Mouse (Mus musculus) limb, embryonic 14.5 days (tissue): ENCODE data around the gene Skint4. TPM values are rescaled to one million over a fixed set of nuclear protein-coding genes. Genes with fewer than 3 reads are reported as not detected.

Experiments
- ATAC-seq: fragments of 200-750 bp; cut with Nextera tagmentation; 2 replicates; pipeline ENCODE4 v1.8.0; 2017; ENCODE audit warnings: low read depth, moderate number of reproducible peaks, moderate TSS enrichment; ENCODE audit not compliant: low FRiP score
- DNase-seq: peaks from one replicate; pipeline ENCODE4 v3.0.0-alpha.2; 2015; ENCODE audit warnings: low spot score
- H3K27ac ChIP-seq: fragments of 300-500 bp; sonication (generic); replicated peaks from 2 replicates; pipeline ENCODE4 v1.5.1; 2014; ENCODE audit warnings: low read depth, mild to moderate bottlenecking, low read length, moderate library complexity, mixed read lengths
- H3K27me3 ChIP-seq: fragments of 300-500 bp; sonication (generic); 2 replicates; pipeline ENCODE4 v1.6.1; 2014; ENCODE audit warnings: low read length, mixed read lengths; ENCODE audit not compliant: control insufficient read depth, insufficient read depth
- H3K36me3 ChIP-seq: fragments of 300-500 bp; sonication (generic); 2 replicates; pipeline ENCODE4 v1.6.1; 2014; ENCODE audit warnings: mild to moderate bottlenecking, low read length, moderate library complexity, mixed read lengths; ENCODE audit not compliant: control insufficient read depth, insufficient read depth
- H3K4me1 ChIP-seq: fragments of 300-500 bp; sonication (generic); 2 replicates; pipeline ENCODE4 v1.6.1; 2014; ENCODE audit warnings: antibody characterized with exemption, low read length, mixed read lengths; ENCODE audit not compliant: control insufficient read depth, insufficient read depth
- H3K4me2 ChIP-seq: fragments of 300-500 bp; sonication (generic); replicated peaks from 2 replicates; pipeline ENCODE4 v1.6.1; 2014; ENCODE audit warnings: low read depth, mild to moderate bottlenecking, low read length, moderate library complexity; ENCODE audit not compliant: severe bottlenecking
- H3K4me3 ChIP-seq: fragments of 300-500 bp; sonication (generic); replicated peaks from 2 replicates; pipeline ENCODE4 v1.5.1; 2014; ENCODE audit warnings: low read length
- H3K9ac ChIP-seq: fragments of 300-500 bp; sonication (generic); 2 replicates; pipeline ENCODE4 v1.6.1; 2014; ENCODE audit warnings: mild to moderate bottlenecking, low read depth, low read length, moderate library complexity; ENCODE audit not compliant: severe bottlenecking
- H3K9me3 ChIP-seq: fragments of 300-500 bp; sonication (generic); 2 replicates; pipeline ENCODE4 v1.6.1; 2016; ENCODE audit warnings: low read length; ENCODE audit not compliant: control insufficient read depth
- POLR2A ChIP-seq: fragments of 200-500 bp; IDR thresholded peaks from 2 replicates; pipeline ENCODE4 v1.8.0; 2012; ENCODE audit warnings: inconsistent platforms, mild to moderate bottlenecking, moderate library complexity, borderline replicate concordance; ENCODE audit not compliant: insufficient read depth, insufficient read length; ENCODE audit errors: extremely low read depth
- polyA plus RNA-seq, 2 experiments: library from polyadenylated mRNA; depleted of rRNA in 1 of 2; stranded (reverse) in 1 of 2; unstranded in 1 of 2; fragments of >200 nt; fragmentation: Nextera tagmentation in 1 of 2; extraction: Ambion mirVana in 1 of 2; gene quantifications; 2 replicates each; pipeline versions ENCODE4 v1.2.1 to v1.2.3; 2012 to 2014

Gene Skint4
- polyA plus RNA-seq (2012; rRNA removed): not detected in 2 replicates
- 0.08 TPM in 1 of 2 replicates, not detected in the other for polyA plus RNA-seq (2014; fragmentation: Nextera tagmentation; extraction: Ambion mirVana)

- Histone ChIP-seq H3K4me2 (no peak within 1 kb of the TSS), H3K27ac (no peak within 1 kb of the TSS), H3K27me3 (no peaks in the 10 kb centered on the region), H3K36me3 (no peaks in the 10 kb centered on the region), H3K9me3 (no peaks in the 10 kb centered on the region), H3K9ac (no peak within 1 kb of the TSS), H3K4me3 (no peak within 1 kb of the TSS), H3K4me1 (no peaks in the 10 kb centered on the region)
- ATAC-seq: no peak
- no peak for DNase-seq
- no peak for TF ChIP-seq POLR2A
Measured at GRCm38 (mm10) chr4:112071716-112072115, at the start of gene Skint4. Gene Skint4, plus strand, starts transcription at chr4:112072016.

Other genes starting within 250 kb of the Skint4 start
- 0.72 and 0.90 TPM in 2 replicates for gene Slc5a9, start 169.1 kb upstream of the Skint4 start, polyA plus RNA-seq (2012; rRNA removed)
- gene Slc5a9, start 169.1 kb upstream of the Skint4 start, polyA plus RNA-seq (2014; fragmentation: Nextera tagmentation; extraction: Ambion mirVana): 0.54 and 1.5 TPM in 2 replicates
- gene Skint8, start 152.6 kb upstream of the Skint4 start, polyA plus RNA-seq (2012; rRNA removed): 0.15 and 0.31 TPM in 2 replicates
- 0.28 and 0.43 TPM in 2 replicates for gene Skint8, start 152.6 kb upstream of the Skint4 start, polyA plus RNA-seq (2014; fragmentation: Nextera tagmentation; extraction: Ambion mirVana)
- 0.05 and 0.08 TPM in 2 replicates for gene Skint7, start 99.1 kb upstream of the Skint4 start, polyA plus RNA-seq (2012; rRNA removed)
- not detected in 2 replicates for gene Skint7, start 99.1 kb upstream of the Skint4 start, polyA plus RNA-seq (2014; fragmentation: Nextera tagmentation; extraction: Ambion mirVana)
- gene Skint1, start 65.7 kb upstream of the Skint4 start, polyA plus RNA-seq (2012; rRNA removed): not detected in 2 replicates
- gene Skint1, start 65.7 kb upstream of the Skint4 start, polyA plus RNA-seq (2014; fragmentation: Nextera tagmentation; extraction: Ambion mirVana): not detected in 2 replicates
- 0.03 TPM in 1 of 2 replicates, not detected in the other for gene Skint3, start 160.2 kb downstream of the Skint4 start, polyA plus RNA-seq (2012; rRNA removed)
- gene Skint3, start 160.2 kb downstream of the Skint4 start, polyA plus RNA-seq (2014; fragmentation: Nextera tagmentation; extraction: Ambion mirVana): not detected in 2 replicates